Mouse (Mus musculus) testis, adult 2 months (tissue): ENCODE data around the gene Npff.

Experiments
- CTCF ChIP-seq: fragments of 200-500 bp; IDR thresholded peaks from 2 replicates; pipeline ENCODE4 v1.5.1; 2012; ENCODE audit warnings: low read depth, mild to moderate bottlenecking, inconsistent platforms, low read length, moderate library complexity; ENCODE audit not compliant: control insufficient read depth, insufficient read depth, insufficient replicate concordance
- POLR2A ChIP-seq: fragments of 200-500 bp; IDR thresholded peaks from 2 replicates; pipeline ENCODE4 v1.6.1; 2012; ENCODE audit warnings: low read depth, mild to moderate bottlenecking, inconsistent platforms, low read length, moderate library complexity; ENCODE audit not compliant: control insufficient read depth

GRCm38 (mm10) chr15:102502254-102502840 lies 22.4 kb downstream of the Npff start:
- no peak for TF ChIP-seq CTCF
- TF ChIP-seq POLR2A, result no peak
